Mouse (Mus musculus): ENCODE results near the gene Gpr176. TPM values are rescaled to one million over a fixed set of nuclear protein-coding genes. Genes with fewer than 3 reads are reported as not detected.

Gpr176 gene
- polyA plus RNA-seq (2012; rRNA removed): 0.15 and 0.19 TPM in 2 replicates

DNA sequence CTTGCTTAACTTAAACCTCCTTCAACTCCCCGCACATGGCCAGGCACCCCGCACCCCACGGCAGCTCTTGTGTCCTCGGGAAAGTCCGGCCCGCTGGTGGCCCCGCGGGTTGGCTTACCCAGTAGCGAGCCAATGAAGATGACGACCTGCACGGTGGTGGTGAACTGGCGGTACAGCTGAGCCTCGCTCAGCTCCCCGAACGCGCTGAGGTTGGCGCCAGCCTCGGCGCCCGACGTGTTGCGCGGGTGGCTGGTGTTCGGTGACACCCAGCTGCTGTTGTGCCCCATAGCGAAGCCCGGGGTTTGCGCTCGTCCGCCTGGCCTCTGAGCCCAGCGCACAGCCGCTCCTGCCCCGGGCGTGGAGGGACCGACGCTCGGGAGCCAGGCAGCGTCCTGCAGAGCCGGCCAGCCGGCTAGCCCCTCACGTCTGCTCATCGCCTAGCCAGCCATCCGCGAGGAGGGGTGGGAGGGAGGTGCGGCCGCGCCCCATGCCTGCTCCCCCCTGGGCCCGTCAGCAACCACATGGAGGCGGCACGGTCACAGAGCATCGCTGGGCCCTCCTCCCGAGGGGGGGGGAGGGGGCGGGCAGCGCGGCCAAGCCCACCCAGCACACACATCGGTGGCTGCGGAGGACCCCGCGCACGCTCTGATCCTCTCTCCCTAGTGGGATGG lies at the start of gene Gpr176:
Gene Gpr176 (minus strand): TSS at position 519 of the 671 bp plus-strand sequence.
- no peak for DNase-seq (ENCODE audit: low read depth)

DNA sequence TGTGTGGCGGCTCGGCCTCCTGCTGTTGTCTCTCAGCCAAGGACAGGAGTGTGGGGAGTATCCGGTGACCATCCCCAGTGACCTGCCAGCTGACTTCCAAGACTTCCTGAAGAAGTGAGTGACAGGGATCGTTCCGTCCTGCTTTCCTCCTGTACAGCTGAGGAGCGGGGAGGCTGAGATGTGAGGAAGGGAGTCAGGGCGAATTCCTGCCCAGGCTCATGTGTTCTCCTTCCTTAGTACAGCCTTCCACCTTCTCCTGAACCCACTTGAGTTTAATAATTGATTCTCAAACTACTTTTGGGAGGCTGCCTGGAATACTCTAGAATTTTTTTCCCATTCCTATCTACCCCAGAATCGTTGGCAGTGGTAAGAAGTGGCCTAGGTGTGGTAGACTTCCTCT lies 49.2 kb upstream of the Gpr176 start:
- DNase-seq (ENCODE audit: low read depth): no peak

DNA sequence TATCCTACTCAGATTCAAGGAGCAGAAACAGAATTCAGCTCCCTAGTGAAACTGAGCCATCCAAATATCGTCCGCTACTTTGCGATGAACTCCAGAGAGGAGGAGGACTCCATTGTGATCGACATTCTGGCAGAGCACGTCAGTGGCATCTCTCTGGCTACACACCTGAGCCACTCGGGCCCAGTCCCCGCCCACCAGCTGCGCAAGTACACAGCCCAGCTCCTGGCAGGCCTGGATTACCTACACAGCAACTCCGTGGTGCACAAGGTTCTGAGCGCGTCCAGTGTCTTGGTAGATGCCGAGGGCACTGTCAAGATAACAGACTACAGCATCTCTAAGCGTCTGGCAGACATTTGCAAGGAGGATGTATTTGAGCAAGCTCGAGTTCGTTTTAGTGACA lies 48.7 kb upstream of the Gpr176 start:
- no peak for DNase-seq (ENCODE audit: low read depth)

DNA sequence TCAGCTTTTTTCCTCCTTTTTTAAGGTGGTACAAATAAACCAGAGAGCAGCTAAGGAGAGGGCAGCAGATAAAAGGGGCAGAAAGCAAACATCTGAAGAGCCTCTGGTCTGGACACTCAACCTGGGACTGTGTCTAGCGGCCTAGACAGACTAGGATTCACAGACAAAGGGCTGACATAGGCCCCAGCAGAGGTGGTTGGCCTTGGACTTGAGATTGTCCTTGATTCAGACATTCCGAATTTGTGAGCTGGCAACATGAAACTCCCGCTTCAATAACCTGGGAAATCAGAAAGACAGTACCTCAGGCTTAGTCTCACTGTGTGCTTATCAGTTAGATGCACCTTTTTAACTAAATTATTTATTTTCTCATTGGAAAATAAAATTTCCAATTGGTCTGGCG lies 44.9 kb upstream of the Gpr176 start:
- DNase-seq (ENCODE audit: low read depth): no peak

DNA sequence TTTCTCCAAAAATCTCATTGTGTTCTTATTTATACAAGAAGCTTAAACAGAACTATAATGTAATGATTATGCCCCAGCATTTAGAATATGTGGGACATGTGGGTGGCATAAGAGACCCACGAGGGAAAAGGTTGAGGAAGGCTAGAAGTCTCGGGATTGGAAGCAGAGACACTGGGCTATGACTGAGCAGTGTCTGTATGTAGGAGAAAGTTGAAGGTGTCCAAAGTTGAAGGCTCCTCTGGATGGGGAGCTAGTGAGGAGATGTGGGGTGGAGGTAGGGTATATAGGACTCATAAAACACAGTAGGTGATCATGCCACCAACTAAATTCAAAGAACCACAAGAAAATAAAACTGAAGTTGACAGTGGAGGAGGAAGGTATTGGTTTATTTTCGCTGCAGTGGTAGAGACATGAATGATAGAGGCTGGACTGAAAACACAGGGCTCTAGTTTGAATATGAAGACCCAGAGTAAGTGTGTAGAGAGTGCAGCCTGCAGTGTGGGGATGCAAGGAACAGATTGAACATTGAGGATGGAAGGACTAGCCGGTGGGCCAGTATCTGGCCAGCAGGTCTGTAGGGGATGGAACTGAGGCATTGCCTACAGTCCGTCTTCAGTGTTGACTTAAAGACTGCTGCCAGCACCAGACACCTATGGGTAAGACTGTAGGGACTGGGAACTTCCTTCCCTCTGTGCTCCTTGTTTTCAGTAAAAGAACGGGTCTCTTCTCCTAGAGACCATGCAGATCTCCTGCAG lies 42.6 kb upstream of the Gpr176 start:
- no peak for DNase-seq (ENCODE audit: low read depth)

- DNase-seq (ENCODE audit: low read depth): no peak
Observed at GRCm38 (mm10) chr2:118412821-118413220, 39.6 kb upstream of the Gpr176 start.

DNA sequence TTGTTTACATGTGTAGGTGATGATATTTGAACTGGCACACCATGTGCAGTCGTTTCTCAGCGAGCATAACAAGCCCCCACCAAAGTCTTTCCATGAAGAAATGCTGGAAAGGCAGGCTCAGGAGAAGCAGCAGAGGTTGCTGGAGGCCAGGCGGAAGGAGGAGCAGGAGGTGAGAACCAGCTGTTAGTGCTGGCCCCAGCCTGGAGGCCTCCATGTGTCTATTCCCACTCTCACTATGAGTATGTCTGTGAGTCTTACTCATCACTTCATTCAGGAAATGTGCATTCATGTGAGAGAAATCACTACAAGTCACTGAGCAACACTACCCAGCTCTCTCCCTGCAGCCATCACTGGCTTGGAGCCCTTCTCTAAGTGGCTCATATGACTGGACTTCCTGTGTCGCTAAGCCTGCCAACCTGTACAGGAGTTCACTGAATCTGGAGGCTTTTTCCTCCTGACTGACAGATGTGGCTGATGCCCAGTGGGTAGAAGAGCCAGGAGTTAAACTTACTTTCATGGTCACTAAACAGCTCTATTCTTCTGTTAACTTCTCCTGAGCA lies 35.2 kb upstream of the Gpr176 start:
- no peak for DNase-seq (ENCODE audit: low read depth)

- DNase-seq (ENCODE audit: low read depth): no peak
Observed at GRCm38 (mm10) chr2:118406811-118407210, 33.6 kb upstream of the Gpr176 start.

- DNase-seq (ENCODE audit: low read depth): no peak
Observed at GRCm38 (mm10) chr2:118405568-118405967, 32.3 kb upstream of the Gpr176 start.

DNA sequence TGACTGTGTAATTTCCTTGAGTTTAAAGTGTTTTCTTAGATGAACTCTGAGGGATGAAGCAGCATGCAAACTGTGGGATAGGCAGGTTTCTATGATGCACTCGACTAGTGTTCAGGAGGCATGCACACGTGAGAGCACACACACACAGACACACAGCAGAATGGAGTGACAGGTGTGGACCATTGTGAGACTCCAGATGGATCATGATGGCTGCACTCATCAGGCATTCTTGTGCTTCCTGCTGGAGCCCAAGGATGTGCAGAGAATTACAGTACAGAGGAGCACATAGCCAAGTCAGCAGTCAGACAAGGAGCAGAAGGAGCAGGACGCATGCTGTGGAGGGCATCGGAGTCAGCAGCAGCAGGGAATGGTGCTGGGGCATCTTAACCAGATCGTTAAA lies 31.1 kb upstream of the Gpr176 start:
- DNase-seq (ENCODE audit: low read depth): no peak

GRCm38 (mm10) chr2:118401834-118402727 lies 28.9 kb upstream of the Gpr176 start:
- no peak for DNase-seq (ENCODE audit: low read depth)

- DNase-seq (ENCODE audit: low read depth): no peak
Observed at GRCm38 (mm10) chr2:118399751-118400150, 26.5 kb upstream of the Gpr176 start.

- no peak for DNase-seq (ENCODE audit: low read depth)
Observed at GRCm38 (mm10) chr2:118391201-118391600, 18.0 kb upstream of the Gpr176 start.

- no peak for DNase-seq (ENCODE audit: low read depth)
Observed at GRCm38 (mm10) chr2:118390072-118390471, 16.9 kb upstream of the Gpr176 start.

DNA sequence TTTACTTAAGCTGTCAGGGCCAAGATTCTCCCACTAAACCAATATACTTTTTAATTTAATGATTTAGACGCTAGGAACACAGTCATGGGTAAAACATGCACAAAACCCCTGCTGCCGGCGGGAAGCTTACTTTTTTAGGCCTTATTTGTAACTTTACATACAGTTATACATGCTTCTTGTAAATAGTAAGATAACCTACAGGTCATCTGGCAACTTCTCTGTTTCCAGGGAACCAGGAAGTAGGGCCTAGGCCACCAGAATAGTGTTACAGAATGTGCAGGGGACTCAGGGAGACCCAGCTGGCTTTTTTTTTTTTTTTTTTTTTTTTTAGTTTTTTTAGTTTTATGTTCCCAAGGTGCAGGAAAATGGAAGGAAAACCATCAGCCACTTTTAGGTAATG lies 16.4 kb upstream of the Gpr176 start:
- DNase-seq (ENCODE audit: low read depth): no peak

- peak; percentile 81 for DNase-seq (ENCODE audit: low read depth)
Observed at GRCm38 (mm10) chr2:118388341-118389335, 15.4 kb upstream of the Gpr176 start, which contains the start of gene Eif2ak4. Gene Eif2ak4, plus strand, starts transcription at chr2:118388618.

GRCm38 (mm10) chr2:118383387-118383786 lies 10.2 kb upstream of the Gpr176 start:
- no peak for DNase-seq (ENCODE audit: low read depth)

- DNase-seq (ENCODE audit: low read depth): no peak
Observed at GRCm38 (mm10) chr2:118379756-118380155, 6.5 kb upstream of the Gpr176 start.

DNA sequence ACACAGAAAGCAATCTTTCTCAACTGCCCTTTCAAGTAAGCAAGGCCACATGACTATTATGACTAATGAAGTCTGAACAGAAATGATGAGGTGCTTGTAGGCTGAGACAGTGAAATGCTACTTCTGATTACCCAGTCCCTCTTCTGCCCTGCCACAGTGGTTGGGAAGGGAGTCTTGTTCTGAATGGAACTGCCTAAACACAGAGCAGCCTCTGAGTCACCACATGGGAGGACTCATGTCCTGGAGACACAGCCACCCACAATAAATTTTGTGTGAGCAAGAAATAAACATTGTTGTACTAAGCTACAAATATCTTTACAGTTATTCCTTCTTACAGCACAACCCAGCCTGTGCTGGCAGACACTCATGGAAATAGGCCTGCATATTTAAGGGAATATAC lies 2.7 kb upstream of the Gpr176 start:
- DNase-seq (ENCODE audit: low read depth): no peak

DNA sequence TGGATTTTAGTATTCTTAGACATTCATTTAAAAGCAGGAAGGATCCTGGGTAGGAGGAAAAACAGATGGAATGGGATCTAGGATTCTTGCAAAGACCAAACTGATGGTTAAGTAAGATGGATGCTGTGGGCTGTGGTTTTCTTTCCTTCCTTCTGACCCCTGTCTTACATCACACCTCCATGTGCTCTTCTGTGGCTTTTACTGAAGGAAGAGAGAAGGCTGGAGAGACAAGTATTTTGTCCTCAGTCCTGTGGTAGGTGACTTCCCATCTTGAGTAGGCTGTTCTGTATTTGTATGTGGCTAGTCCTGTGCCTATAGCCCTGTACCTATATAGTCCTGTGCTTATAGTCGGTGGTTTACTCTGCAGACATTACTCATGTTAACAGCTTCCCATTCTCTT lies 2.3 kb upstream of the Gpr176 start:
- DNase-seq (ENCODE audit: low read depth): no peak
